Mouse (Mus musculus) WW6 (cell line): Measurements from ENCODE around the gene Ajm1.

Experiments used
- DNase-seq: peaks from one replicate; pipeline ENCODE4 v3.0.0-alpha.2; 2013; ENCODE audit warnings: low read depth, low spot score

Gene Ajm1

GRCm38 (mm10) chr2:25534178-25534865, 47.2 kb downstream of the Ajm1 start:
- no peak for DNase-seq

GRCm38 (mm10) chr2:25533707-25534106, 47.9 kb downstream of the Ajm1 start:
- no peak for DNase-seq

GRCm38 (mm10) chr2:25526510-25527302, 54.9 kb downstream of the Ajm1 start:
- DNase-seq = no peak
